Mouse (Mus musculus): ENCODE data around the gene Ms4a18. TPM values are rescaled to one million over a fixed set of nuclear protein-coding genes. Genes with fewer than 3 reads are reported as not detected.

Ms4a18 gene
- polyA plus RNA-seq, 1 experiment from 2014 or later: not detected

DNA sequence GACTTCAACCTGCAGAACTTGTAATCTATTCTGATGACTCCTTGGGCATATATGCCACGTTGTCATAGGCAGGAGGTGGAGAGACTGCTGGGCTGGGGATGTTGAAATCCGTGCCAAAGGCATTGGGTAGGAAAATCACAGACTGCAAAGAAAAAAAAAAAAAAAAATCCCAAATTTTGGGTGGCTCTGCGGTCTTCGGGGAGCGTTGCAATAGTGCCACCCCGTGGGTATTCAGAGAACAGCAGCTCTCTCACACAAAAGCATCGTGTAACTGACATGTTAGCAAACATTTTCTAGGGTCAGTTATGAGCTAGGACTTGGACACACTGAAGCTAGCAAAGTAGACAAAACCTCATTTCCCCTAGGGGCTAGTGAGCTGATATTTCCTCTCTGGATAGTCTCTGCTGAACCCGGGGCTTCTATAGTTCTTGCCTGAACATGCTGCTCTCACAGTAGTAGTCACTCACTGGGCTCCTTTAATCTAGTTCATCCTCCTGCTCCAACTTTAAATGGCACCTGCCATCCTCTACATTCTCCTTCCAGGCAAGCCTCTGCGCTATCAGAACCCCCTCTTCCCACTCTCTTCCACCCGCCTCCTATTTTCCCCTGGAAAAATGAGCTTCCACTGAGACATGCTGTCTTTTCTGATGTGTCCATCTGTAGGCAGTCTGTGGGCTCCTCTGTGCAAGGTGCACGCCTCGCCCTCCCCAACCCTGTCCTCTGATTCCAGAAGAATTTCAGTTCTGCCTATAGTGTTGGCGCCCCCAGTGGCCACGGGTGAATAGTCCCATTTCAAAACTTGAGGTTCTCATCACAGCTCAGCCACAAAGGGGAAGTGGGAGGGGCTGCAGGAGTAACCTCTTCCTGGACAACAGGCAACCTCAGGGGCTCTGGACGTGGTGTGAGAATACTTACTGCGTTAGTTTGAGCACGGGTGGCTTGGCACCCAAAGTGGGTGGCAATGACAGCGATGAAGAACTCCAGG is 38.4 kb downstream of the Ms4a18 start:
- Histone ChIP-seq H3K9me3 (no peaks in the 10 kb centered on the region), H3K9ac (no peak overlapping the region), H3K27ac (no peak overlapping the region), H3K4me3 (no peak overlapping the region), H3K36me3 (no peaks in the 10 kb centered on the region), H3K4me1 (0 out of 2 replicates have a peak, but pooled peaks cover 6% of the 10 kb centered on the region), H3K27me3 (replicated peaks) (no peaks in the 10 kb centered on the region), H3K4me2 (replicated peaks) (peak overlapping the region; percentile 18)
- WGBS: 15% methylated on average over 18 of the region's 18 CpGs
- ATAC-seq (ENCODE audit: low FRiP score, low read depth): peak; percentile 56

DNA sequence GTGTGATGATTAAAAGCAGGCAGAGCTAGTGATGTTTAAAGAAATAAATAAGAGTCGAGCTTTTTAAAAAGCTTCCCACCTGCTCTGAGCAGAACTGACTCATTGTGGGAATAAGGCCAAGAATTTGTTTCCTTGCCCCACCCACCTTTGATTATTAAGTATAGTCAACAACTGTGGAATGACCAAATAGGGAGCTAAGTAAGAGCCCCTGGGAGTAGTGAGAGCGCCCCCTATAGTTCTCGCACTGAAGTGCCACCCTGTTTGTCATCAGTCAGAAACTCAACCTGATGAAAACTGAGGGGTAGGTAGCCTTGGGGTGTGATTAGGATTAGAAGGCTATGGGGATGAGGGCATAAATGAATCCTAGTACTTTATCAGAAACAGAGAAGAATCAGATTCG is 41.5 kb downstream of the Ms4a18 start:
- Histone ChIP-seq H3K9me3 (0 out of 2 replicates have a peak, but pooled peaks cover 7% of the 10 kb centered on the region), H3K9ac (no peak overlapping the region), H3K4me3 (no peak overlapping the region), H3K4me1 (0 out of 2 replicates have a peak, but pooled peaks cover 6% of the 10 kb centered on the region), H3K4me2 (replicated peaks) (no peak overlapping the region), H3K27ac (no peak overlapping the region), H3K36me3 (no peaks in the 10 kb centered on the region), H3K27me3 (replicated peaks) (no peaks in the 10 kb centered on the region)
- WGBS: 54% methylated on average over 4 of the region's 4 CpGs
- no peak for ATAC-seq (ENCODE audit: low FRiP score, low read depth)

DNA sequence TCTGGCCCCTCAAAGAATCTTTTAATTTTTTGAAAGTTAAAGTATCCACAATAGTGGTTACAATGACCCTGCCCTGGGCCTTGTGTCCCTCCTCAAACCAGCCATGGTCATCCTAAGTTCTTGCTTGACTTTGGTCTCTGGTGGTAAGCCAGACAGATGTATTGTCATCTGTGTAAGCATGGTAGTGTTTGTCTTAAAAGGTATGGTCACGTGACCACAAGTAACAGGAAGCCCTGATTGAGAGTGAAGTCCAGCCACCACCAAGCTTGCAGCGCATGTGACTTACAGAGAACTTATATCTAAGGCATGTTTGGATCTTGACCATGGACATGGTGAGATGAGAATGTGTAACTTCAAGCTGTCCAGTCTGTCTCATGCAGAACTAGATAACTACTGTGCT is 42.6 kb downstream of the Ms4a18 start:
- Histone ChIP-seq H3K27ac (no peak overlapping the region), H3K27me3 (replicated peaks) (no peaks in the 10 kb centered on the region), H3K36me3 (no peaks in the 10 kb centered on the region), H3K9ac (no peak overlapping the region), H3K4me2 (replicated peaks) (no peak overlapping the region), H3K9me3 (0 out of 2 replicates have a peak, but pooled peaks cover 7% of the 10 kb centered on the region), H3K4me1 (0 out of 2 replicates have a peak, but pooled peaks cover 6% of the 10 kb centered on the region), H3K4me3 (no peak overlapping the region)
- 78% methylated on average over 2 of the region's 2 CpGs for WGBS
- no peak for ATAC-seq (ENCODE audit: low FRiP score, low read depth)

DNA sequence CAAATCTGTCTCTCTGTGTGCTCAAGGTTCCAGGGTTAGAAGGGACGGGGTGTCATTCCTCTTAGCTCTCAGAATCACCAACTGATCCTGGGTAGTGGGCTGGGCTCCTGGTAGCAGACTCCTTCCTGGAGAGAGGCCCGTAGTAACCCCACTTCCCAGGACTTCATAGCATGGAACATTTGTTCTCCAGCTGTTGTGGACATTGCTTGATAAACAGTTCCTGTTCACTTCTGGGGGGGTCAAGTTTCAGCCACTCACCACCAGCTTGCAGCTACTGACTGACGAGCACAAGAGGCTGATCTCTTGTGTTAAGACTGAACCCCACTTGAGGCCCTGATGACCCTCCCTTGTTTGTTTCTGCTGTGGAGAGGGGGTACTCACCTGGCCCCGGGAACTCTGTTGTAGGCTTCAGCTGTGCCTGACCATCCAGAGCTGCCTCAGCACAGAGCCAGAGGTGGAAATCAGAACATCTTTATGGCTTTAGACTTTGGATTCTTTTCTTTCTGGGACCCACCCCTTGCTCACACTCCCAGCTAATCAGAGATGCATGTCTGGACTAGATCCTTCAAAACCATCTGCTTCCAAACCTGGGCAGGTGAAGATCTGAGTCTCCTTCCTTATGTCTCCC is 43.5 kb downstream of the Ms4a18 start, which contains the start of gene Ms4a10:
TSS of gene Ms4a10 (minus strand) at position 433 of the 628 bp plus-strand sequence.
- no peaks in the 10 kb centered on the region for H3K4me1 ChIP-seq
- no peak within 1 kb of the TSS for H3K4me3 ChIP-seq
- 58% methylated on average over 4 of the region's 4 CpGs for WGBS
- H3K27me3 ChIP-seq (replicated peaks): no peaks in the 10 kb centered on the region
- no peaks in the 10 kb centered on the region for H3K36me3 ChIP-seq
- H3K9me3 ChIP-seq: 0 out of 2 replicates have a peak, but pooled peaks cover 7% of the 10 kb centered on the region
- no peak within 1 kb of the TSS for H3K27ac ChIP-seq
- no peak within 1 kb of the TSS for H3K9ac ChIP-seq
- no peak for ATAC-seq (ENCODE audit: low FRiP score, low read depth)
- H3K4me2 ChIP-seq (replicated peaks): no peak within 1 kb of the TSS

DNA sequence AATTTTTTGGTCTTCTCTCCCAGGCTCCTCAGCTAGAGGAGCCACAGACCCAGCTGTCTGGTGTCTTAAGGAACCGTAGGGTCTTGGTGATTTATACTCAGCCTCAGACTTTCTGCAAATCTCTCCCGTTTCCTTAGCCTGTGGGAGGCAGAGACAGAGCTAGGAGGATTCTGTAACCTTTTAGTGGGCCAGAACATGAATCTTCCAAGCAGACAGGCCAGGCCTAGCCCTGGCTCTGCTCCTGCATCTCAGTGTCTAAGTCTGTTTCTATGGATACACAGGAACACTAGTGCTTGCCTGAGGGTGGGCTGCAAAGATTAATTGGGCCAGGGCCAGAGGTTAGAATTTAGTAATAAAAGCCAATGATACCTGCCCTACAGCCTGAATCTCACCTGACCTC is 44.6 kb downstream of the Ms4a18 start:
- Histone ChIP-seq H3K4me2 (replicated peaks) (no peak overlapping the region), H3K9ac (no peak overlapping the region), H3K4me3 (no peak overlapping the region), H3K27ac (no peak overlapping the region), H3K36me3 (no peaks in the 10 kb centered on the region), H3K4me1 (no peaks in the 10 kb centered on the region), H3K27me3 (replicated peaks) (no peaks in the 10 kb centered on the region), H3K9me3 (0 out of 2 replicates have a peak, but pooled peaks cover 7% of the 10 kb centered on the region)
- WGBS: 54% methylated on average over 2 of the region's 2 CpGs
- no peak for ATAC-seq (ENCODE audit: low FRiP score, low read depth)

DNA sequence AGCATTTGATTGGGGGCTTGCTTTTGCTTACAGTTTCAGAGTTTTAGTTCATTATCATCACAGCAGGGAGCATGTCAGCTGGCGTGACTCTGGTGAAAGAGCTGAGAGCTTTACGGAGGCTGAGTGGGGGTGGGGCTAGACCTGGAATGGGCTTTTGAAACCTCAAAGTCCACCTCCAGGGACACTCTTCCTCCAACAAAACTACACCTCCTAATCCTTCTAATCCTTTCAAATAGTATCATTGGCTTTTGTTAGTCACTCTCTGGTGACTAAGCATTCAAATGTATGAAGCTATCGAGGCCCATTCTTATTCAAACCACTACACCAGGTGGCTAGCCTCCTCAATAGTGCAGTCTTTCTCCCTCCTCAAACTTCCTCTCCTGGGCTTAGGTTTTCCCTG is 45.2 kb downstream of the Ms4a18 start:
- H3K36me3 ChIP-seq: no peaks in the 10 kb centered on the region
- no peaks in the 10 kb centered on the region for H3K4me1 ChIP-seq
- H3K4me3 ChIP-seq: no peak overlapping the region
- 60% methylated on average over 3 of the region's 3 CpGs for WGBS
- no peak overlapping the region for H3K27ac ChIP-seq
- no peak overlapping the region for H3K4me2 ChIP-seq (replicated peaks)
- no peak for ATAC-seq (ENCODE audit: low FRiP score, low read depth)
- H3K27me3 ChIP-seq (replicated peaks): no peaks in the 10 kb centered on the region
- 0 out of 2 replicates have a peak, but pooled peaks cover 7% of the 10 kb centered on the region for H3K9me3 ChIP-seq
- H3K9ac ChIP-seq: no peak overlapping the region

DNA sequence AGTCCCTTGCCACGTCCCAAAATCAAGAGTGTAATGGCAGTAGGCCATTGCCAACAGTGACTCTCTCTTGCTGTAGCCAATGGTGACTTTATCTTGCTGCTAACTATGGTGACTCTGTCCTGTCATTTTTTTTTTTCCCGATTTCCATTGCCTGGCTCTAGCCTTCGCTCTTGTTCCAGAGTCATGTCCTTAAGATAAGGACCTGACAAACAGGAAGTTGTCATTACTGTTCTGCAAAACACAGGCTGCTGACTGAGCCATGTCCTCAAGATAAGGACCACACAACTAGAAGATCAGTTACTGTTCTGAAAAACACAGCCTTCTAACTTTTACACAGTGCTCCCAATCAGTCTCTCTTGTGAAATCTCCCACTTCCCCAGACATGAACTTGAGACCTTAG is 47.4 kb downstream of the Ms4a18 start:
- Histone ChIP-seq H3K27ac (no peak overlapping the region), H3K27me3 (replicated peaks) (no peaks in the 10 kb centered on the region), H3K36me3 (no peaks in the 10 kb centered on the region), H3K4me2 (replicated peaks) (no peak overlapping the region), H3K9me3 (0 out of 2 replicates have a peak, but pooled peaks cover 7% of the 10 kb centered on the region), H3K4me1 (no peaks in the 10 kb centered on the region), H3K9ac (no peak overlapping the region), H3K4me3 (no peak overlapping the region)
- 80% methylated on average over 3 of the region's 3 CpGs for WGBS
- no peak for ATAC-seq (ENCODE audit: low FRiP score, low read depth)

DNA sequence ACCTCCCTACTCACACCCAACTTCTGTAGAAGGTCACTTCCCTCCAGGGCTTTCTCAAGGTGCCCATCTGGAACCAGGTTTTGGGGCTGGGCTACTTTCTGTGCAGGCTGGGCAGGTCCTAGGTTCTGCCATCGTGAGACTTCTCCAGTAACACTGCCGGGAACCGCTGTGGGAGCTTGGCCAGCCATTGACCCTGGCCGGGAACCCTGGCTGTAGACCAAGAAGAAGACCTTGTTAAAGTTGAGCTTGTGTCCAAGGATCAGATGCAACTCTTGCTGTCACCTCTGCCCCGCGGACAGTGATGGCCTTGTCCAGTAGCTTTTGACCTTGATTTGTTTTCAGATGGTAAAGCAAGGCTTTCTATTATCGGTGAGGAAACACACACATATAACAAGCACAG is 49.3 kb downstream of the Ms4a18 start:
- Histone ChIP-seq H3K4me1 (no peaks in the 10 kb centered on the region), H3K9me3 (0 out of 2 replicates have a peak, but pooled peaks cover 7% of the 10 kb centered on the region), H3K27me3 (replicated peaks) (no peaks in the 10 kb centered on the region), H3K36me3 (no peaks in the 10 kb centered on the region), H3K4me3 (no peak overlapping the region), H3K4me2 (replicated peaks) (no peak overlapping the region), H3K27ac (no peak overlapping the region), H3K9ac (no peak overlapping the region)
- no peak for ATAC-seq (ENCODE audit: low FRiP score, low read depth)
- WGBS: 93% methylated on average over 7 of the region's 7 CpGs

DNA sequence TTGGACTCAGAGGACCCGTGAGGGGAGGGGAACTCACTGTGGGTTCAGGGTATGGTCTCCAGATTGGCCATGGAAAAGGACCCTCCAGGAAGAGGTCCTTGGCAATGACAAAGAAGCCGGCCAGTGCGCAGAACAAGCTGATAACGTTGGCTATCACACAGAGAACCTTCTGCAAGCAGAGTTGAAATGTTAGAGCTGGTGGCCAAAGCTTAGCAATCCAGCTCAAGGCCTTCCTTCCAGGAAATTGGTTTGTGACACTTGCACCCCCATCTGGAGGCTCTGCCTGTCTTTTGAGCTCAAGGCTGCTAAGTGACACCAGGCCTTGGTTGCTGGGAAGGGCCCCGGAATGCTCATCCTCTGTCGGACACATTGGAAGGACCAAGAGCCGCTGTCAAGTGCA is 52.1 kb downstream of the Ms4a18 start:
- Histone ChIP-seq H3K9me3 (no peaks in the 10 kb centered on the region), H3K27ac (no peak overlapping the region), H3K4me2 (replicated peaks) (no peak overlapping the region), H3K9ac (no peak overlapping the region), H3K4me1 (no peaks in the 10 kb centered on the region), H3K4me3 (no peak overlapping the region), H3K36me3 (no peaks in the 10 kb centered on the region), H3K27me3 (replicated peaks) (no peaks in the 10 kb centered on the region)
- ATAC-seq (ENCODE audit: low FRiP score, low read depth): no peak
- WGBS: 85% methylated on average over 7 of the region's 7 CpGs

DNA sequence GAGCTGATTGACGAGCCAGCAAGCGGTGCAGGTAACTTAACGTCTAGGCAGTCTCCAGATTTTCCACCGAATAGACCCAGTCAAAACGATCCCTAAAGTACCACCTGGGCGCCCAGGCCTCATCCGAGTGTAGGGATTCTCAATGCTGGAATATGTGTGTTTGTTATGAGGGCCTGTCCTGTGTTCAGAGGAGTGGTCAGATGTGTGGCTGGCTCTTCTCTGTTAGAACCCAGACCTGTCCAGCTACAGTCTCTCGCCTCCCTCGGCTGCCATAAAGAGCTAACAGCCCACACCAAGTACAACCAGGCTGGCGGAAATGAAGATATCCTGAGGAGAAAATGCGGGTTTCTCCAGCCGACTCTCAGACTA is 57.9 kb downstream of the Ms4a18 start:
- 0 out of 2 replicates have a peak, but pooled peaks have one; percentile 37 for ATAC-seq (ENCODE audit: low FRiP score, low read depth)
- Histone ChIP-seq H3K27ac (no peak overlapping the region), H3K36me3 (no peaks in the 10 kb centered on the region), H3K9ac (no peak overlapping the region), H3K4me2 (replicated peaks) (no peak overlapping the region), H3K9me3 (no peaks in the 10 kb centered on the region), H3K27me3 (replicated peaks) (no peaks in the 10 kb centered on the region), H3K4me3 (no peak overlapping the region), H3K4me1 (no peaks in the 10 kb centered on the region)
- WGBS: 52% methylated on average over 12 of the region's 12 CpGs

DNA sequence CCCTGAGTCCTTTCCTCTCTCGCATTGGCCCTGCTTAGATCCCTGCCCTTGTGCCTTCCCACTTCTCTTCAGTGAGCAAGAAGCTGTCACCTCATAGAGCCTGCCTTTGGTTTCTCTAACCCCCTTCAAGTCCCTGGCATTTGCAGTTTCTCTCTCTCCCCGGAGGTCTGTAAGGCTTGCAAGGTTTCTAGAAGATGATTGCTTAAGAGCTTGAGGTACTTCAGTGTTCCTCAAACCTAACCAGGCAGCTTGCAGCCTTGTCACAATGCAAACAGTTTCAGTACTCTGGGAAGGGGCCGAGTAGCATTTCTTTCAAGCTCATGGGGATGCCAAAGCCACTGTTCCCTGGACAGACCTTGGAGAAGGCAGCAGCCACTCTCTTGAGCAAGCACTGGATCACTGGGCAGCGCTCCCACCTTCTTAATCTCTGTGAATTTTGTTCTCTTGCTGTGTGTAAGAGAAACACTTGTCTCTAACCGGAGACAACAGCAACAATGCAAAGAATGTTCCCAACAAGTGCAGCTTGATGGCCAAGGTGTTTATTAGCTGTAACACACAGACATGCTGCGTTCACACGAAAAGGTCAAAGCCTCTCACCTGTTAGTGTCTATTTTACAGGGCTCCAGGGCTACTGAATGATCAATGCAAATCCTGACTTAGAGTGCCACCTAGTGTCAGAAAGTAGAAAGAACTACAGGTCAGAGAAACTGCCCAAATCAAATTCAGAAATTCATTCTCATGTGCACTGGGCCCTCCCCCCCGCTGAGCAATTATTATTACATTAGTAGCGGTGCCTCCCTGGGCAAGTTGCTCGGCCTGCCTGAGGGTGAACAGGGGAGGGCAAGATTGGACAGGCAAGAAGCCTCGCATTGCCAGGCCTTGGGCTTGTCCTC is 58.5 kb downstream of the Ms4a18 start:
- Histone ChIP-seq H3K27ac (no peak overlapping the region), H3K4me2 (replicated peaks) (no peak overlapping the region), H3K4me3 (no peak overlapping the region), H3K9me3 (no peaks in the 10 kb centered on the region), H3K36me3 (no peaks in the 10 kb centered on the region), H3K4me1 (no peaks in the 10 kb centered on the region), H3K9ac (no peak overlapping the region), H3K27me3 (replicated peaks) (no peaks in the 10 kb centered on the region)
- WGBS: 39% methylated on average over 11 of the region's 11 CpGs
- peak; percentile 71 for ATAC-seq (ENCODE audit: low FRiP score, low read depth)

All from neural tube, embryonic 12.5 days (tissue).